Mouse (Mus musculus) G1E (cell line): ENCODE data around the gene Gpr15.

Source experiments
- CTCF ChIP-seq: IDR thresholded peaks from 2 replicates; pipeline ENCODE4 v1.5.1; 2012; ENCODE audit warnings: low read depth, low read length, inconsistent platforms, mixed read lengths
- GATA2 ChIP-seq: IDR thresholded peaks from 2 replicates; pipeline ENCODE4 v1.6.1; 2012; ENCODE audit warnings: low read depth, low read length, inconsistent platforms, borderline replicate concordance
- TAL1 ChIP-seq: conservative IDR thresholded peaks from 2 replicates; pipeline ENCODE4 v1.6.1; 2012; ENCODE audit warnings: low read depth, low read length, inconsistent platforms, mixed read lengths

DNA sequence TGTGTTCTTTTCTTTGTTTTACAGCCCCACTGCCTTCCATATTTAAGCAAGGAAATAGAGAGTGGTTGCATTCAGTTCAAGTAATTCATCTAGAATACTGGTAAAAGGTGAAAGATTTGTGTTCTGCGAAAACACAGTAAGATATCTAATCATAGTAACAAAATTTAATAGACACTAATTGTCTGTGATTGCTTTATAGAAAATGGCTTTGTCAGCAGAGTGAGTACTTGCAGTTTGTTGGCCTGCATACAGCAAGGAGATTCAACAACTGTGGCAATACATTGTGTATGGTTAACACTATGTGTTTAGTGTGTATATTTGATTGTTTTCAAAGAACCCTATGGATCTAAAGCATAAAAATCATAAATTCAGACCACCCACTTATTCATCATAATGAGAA is 5.7 kb downstream of the Gpr15 start:
- TF ChIP-seq CTCF (no peak), TAL1 (no peak), GATA2 (no peak)
